Mouse (Mus musculus): ENCODE data around the gene Rpp14. TPM values are rescaled to one million over a fixed set of nuclear protein-coding genes. Genes with fewer than 3 reads are reported as not detected.

Rpp14 gene
- total RNA-seq, 2 experiments from 2014 or later, result 21.4 to 22.7 TPM

GRCm38 (mm10) chr14:8059938-8060337, 20.2 kb upstream of the Rpp14 start:
- no peak for DNase-seq

DNA sequence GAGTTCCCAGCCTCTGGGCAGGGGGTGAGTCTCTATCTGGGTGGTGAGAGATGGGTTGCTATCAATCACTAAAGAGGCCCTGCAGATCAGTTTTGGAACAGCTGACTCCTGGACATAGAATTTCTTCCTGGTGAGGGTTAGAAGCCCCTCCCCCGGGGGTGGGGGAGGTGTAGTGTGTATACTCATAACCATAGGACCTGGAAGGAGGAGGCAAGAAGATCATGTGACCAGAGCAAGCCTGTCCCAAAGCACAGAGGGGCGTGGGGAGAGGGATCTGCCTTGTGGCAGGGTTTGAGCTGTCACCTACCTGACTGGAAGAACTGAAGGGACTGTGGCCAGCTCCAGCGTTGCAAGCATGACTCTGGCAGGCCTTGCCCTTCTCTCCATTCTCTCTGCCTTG, 18.1 kb upstream of the Rpp14 start:
- DNase-seq, result no peak

DNA sequence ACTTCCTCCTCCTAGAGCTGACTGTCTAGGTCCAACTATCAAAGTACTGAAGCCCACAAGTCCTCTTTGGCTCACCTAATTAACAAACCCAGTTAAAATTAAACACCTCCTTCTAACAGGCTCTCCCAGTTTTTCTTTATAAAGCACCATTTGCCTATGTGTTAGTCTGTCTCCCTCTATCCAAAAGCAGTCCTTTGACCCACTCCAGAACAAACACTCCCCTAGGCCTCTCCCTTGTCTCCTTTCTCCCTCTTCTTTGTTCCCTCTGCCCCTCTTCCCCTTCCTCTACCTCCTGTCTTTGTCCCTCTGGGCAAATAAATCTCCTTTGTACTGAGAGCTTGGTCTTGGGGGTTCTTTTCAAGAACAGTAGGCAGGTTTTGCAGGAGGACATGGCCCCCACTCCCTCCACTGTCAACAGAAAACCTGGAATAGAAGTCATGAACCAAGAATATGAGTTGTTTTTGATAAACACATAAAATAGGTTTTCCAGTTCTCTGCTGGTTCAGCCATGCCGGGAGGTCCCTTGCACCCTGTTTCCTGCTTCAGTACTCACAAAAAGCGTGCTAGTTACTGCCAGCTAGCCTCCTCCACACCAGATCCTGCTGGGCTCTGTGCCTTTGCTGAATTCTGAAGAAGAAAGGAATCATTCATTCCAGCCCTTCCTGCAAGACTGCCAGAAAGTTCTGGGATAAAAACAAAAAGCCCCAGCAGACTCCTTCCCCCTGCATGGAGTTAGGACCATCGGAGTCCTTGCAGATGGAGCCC, 17.4 kb upstream of the Rpp14 start:
- DNase-seq, result no peak

DNA sequence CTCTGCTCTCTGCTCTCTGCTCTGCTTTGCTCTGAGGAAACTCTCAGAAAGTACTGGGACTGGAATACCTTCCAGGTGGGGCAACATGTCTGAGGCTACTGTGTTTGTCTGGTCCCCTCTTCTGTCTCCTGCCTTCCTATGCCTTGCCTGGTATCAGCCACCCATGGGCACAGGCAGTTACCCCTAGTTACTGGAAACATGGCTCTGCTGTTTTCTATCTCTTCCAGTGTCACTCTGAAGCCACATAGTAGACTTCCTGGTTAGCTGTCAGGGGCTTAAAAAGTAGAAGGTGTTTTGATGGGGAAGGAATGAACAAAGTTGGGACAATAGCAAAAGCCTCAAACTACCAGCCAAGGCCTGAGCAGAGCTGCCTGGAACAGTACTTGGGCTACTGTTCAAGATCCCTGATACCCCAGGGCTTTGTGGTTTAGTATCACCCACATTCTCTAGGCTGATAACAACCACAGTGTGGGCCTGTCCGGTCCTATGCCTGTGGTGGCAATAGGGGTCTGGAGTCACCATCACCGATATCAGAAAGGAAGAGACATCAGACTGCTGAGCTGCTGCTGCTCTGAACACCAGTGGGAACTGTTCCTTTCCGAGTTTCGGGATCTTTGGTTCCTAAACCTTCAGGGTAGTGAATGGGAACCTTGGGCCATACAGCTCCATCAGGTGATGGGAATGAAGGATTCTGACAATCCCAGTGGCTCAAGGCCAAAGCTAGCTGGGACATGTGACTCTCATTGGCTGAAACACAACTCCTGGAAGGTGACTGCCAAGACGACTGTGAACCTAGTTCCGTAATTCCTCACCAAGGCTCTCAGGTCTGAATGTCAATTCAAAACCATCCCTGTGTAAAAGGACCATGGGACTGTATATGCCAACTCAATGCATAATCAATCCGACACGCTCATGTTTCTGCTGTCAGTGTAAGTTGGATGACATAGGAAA, 16.1 kb upstream of the Rpp14 start:
- DNase-seq, result no peak

DNA sequence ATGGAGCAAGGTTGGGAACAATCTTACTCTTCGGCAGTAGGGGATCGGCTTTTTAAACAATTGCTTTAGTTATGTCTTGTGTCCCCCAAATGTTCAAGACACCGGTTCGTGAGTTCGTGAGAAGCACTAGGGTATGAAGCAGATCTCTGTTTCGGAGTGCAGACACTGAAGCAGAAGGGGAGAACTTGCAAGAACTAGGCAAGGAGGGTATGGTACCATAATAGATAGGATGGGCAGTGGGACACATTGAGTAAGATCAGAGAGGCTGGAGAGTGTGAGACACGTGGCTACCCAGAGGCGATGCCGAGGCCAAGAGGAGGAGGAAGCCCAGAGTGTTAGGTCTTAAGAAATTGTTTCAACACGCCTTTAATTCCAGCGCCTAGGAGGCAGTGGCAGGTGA, 551 bp downstream of the Rpp14 start:
- no peak for DNase-seq

- no peak for DNase-seq
Observed at GRCm38 (mm10) chr14:8082949-8083348, 2.8 kb downstream of the Rpp14 start.

DNA sequence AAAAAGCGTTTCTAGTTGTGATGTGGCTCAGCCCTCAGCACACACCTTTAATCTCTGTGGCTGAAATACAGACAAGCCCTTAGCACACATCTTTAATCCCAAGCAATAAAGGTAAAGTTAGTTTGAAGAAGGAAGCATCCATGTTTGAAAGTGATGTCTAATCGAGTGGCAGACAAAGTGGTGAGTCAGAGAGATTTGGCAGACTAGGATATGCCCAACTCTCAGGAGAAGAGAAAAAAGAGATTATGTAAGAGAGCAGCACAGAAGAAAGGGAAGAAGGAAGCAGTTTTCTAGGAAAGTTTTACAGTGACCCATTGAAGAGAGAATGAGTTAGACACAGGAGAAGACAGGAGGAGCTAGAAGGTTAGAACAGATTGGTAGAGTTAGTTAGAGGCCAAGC, 8.8 kb downstream of the Rpp14 start:
- DNase-seq, result no peak

- no peak for DNase-seq
Observed at GRCm38 (mm10) chr14:8092573-8092972, 12.4 kb downstream of the Rpp14 start.

- DNase-seq, result no peak
Observed at GRCm38 (mm10) chr14:8093427-8093826, 13.3 kb downstream of the Rpp14 start.

DNA sequence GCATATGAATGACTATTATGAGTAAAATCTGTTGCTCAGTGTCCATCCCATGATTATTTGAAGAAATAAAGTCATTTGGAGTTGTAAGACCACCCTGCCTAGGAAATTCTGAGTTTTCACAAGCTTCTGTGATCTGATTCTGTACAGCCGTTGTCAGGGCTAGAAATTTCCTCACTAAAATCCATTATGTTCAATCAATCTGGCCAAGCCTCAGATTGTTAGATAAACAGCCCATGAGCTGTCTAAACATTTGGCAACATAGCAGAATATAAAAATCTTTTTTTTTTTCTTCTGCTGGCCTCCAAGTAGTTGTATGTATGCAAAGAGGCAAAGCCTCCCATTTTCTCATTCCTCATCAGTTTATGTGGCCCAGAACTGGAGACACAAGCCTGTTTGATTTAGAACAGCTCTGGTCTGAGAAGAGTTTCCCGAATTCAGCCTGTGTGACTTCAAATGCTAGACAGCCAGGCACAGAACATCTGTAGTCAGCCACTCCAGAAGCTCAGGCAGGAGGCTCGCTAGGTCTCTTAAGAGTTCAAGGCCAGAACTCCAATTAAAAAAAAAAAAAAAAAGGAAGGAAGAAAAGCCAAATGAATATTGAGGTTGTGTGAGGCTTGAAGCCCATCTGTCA, 14.9 kb downstream of the Rpp14 start:
- no peak for DNase-seq

DNA sequence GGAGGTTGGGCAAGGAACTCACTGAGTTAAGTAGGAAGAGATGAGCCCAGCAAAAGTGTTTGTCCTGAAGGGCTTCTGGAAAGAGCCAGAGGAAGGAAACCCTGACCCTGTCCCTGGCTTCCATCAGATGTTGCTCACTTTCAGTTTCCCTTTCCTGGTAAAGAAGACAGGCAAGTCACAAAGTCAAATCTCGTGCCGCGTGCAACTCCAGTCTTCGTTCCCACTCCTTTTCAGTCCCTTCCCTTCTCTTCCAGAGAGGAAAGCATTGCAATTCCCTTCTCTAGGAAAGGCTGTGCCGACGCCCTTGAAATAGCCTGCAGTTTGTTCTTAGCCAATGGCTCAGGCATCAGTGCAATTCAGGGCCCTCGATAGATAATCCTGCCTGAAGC, 15.4 kb downstream of the Rpp14 start:
- DNase-seq, result no peak

- peak; percentile 89 for DNase-seq
Observed at GRCm38 (mm10) chr14:8097978-8098686, 18.0 kb downstream of the Rpp14 start, which contains the start of gene Pxk. Gene Pxk, plus strand, starts transcription at chr14:8098211.

GRCm38 (mm10) chr14:8098687-8098995, 18.5 kb downstream of the Rpp14 start:
- DNase-seq, result no peak

GRCm38 (mm10) chr14:8099561-8100021, 19.4 kb downstream of the Rpp14 start:
- DNase-seq, result no peak

- no peak for DNase-seq
Observed at GRCm38 (mm10) chr14:8101886-8102285, 21.7 kb downstream of the Rpp14 start.

GRCm38 (mm10) chr14:8102676-8103075, 22.5 kb downstream of the Rpp14 start:
- no peak for DNase-seq

GRCm38 (mm10) chr14:8108047-8108446, 27.9 kb downstream of the Rpp14 start:
- no peak for DNase-seq

GRCm38 (mm10) chr14:8108976-8109375, 28.8 kb downstream of the Rpp14 start:
- no peak for DNase-seq

DNA sequence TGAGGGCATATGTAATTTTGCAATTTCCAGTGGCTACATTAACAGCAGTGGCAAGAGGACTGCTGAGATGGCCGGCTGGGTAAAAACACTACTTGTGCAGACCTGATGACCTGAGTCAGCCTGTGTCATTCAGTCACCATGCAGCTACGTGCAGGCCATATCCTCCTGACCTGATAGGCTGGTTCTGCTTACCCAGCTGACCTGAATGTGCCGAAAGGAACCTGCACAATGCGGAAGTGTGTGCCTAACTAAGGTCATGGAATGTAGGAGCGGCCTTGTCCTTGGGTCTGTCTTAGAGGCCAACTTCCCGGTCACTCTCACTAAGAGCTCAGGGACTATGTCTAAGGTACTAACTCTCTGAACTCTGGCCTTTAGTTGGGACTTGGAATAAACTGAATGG, 31.4 kb downstream of the Rpp14 start:
- DNase-seq, result no peak

- no peak for DNase-seq
Observed at GRCm38 (mm10) chr14:8112036-8112435, 31.9 kb downstream of the Rpp14 start.

DNA sequence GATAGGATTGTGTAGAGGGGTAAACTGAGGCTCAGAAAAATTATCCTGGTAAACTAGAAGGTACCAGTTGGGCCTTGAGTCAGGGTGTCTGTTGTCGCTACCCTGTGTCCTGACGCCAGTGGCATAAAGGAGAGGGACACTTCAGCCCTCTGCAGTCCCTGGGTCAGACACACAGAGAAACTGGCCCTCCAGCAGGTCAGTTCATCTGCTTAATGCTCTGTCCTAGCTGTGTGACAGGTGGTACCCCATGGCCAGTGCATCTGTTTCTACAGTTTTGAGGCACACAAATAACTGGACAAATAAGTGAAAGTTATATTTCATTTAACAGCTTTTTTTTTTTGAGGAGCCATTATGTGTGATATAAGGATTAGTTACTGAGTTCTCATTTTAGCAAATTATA, 33.4 kb downstream of the Rpp14 start:
- no peak for DNase-seq

- DNase-seq, result no peak
Observed at GRCm38 (mm10) chr14:8114306-8114705, 34.1 kb downstream of the Rpp14 start.
